Mouse (Mus musculus) E14TG2a.4 (cell line): ENCODE measurements around the gene Tns3.

Experiments used
- CTCF ChIP-seq: conservative IDR thresholded peaks from 2 replicates; pipeline ENCODE4 v1.5.1; 2014; ENCODE audit warnings: low read length
- NANOG ChIP-seq: IDR thresholded peaks from 2 replicates; pipeline ENCODE4 v1.6.1; 2014; ENCODE audit warnings: borderline replicate concordance, low read length, mixed read lengths
- POU5F1 ChIP-seq: IDR thresholded peaks from 2 replicates; pipeline ENCODE4 v1.6.1; 2014; ENCODE audit warnings: low read length, borderline replicate concordance

- TF ChIP-seq CTCF (no peak), NANOG (no peak), POU5F1 (no peak)
Measured at GRCm38 (mm10) chr11:8653800-8654295, 10.5 kb downstream of the Tns3 start.
